Mouse (Mus musculus) kidney, postnatal 10 days (tissue): ENCODE measurements at regions not wholly inside any gene's neighbourhood (a gene's known extent, or its start where the extent isn't known, plus 50 kb on each side); places are given as distances from the start of the nearest gene placed in this dataset.
A peak's percentile ranks its signal among the peaks of the same experiment; 100 is the strongest.
"Not testable (repeated sequence)": the region's sequence is repeated elsewhere in the genome, so short reads cannot be mapped to it uniquely, and the experiment has no call there.

Source experiments
- DNase-seq: peaks from one replicate; pipeline ENCODE4 v3.0.0; 2021; ENCODE audit warnings: mixed read lengths

DNA sequence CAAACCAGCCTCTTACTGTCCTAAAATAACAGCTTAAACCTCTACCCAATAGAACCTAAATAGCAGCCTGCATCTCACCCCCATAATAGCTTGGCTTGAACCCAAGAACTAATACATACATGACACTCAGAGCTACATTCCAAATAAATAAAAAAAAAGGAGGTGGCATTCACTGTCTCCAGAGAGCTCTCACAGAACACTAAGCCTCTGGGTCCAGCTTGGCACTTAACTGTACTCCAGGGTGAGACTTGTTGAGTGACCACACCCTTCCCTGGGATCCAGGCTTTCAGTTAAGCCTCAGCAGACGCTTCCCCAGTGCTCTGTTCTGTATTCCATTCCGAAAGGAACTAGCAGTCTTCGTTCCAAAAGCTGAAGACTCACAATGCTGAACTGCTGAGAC is 186.3 kb upstream of the Tsc22d2 start:
- no peak for DNase-seq

- DNase-seq: no peak
These were observed 182.8 kb upstream of the Tsc22d2 start for GRCm38 (mm10) chr3:58231746-58232145.

DNA sequence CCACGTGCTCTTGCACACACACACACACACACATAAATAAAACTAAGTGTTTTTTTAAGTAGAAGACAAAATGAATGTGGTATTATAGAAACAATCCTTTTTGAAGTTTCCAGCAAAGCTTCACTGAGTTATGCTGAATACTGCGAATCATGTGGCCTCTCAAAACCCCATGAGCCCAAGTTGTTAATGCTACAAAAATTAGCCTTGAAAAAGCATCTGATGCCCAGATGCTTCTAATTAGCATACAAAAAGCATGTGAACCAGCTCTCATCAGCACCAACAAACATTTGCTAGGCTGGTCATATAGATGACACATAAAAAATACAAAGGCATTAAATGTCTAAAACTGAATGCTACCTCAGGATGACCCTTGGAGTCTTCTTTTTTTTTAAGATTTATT is 181.2 kb upstream of the Tsc22d2 start:
- no peak for DNase-seq

GRCm38 (mm10) chr3:58234846-58235630 is 179.5 kb upstream of the Tsc22d2 start:
- no peak for DNase-seq

DNA sequence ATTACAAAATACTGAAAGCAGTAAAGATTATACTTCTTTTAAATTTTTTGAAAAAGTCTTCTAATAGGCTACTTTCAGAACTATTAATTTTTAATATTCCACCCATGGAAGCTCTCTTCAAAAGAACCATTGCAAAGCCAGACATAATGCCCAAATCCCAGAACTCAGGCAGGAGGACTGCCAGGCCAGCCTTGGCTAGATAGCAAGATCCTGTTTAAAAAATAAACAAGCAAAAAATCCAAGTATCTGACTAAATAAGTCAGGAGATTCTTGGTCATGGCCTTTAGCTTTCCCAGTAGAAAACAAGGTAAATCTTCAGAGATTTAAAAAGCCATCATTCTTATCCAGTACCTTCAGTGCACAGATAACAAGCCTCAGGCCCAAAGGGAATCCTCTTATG is 176.4 kb upstream of the Tsc22d2 start:
- DNase-seq: no peak

DNA sequence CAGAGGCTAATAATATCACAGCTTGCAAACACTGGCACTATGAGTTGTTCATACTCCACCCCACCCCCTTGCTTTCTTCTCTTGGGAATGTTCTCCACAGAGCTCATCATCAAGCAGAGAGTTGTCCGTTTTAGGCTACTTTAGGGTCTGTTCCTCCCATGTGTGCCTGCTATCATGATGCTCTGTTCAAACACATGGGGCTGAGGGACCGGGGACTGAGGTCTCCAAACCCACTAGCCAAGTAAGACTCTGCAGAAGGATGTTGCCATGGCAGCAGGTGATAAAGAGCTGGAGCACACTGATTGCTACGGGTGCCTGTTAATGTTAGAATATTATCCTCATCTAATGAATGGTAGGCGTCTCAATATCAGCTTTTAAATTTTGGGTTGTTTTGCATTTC is 173.7 kb upstream of the Tsc22d2 start:
- no peak for DNase-seq

GRCm38 (mm10) chr3:58245361-58245760 is 169.2 kb upstream of the Tsc22d2 start:
- DNase-seq: no peak

DNA sequence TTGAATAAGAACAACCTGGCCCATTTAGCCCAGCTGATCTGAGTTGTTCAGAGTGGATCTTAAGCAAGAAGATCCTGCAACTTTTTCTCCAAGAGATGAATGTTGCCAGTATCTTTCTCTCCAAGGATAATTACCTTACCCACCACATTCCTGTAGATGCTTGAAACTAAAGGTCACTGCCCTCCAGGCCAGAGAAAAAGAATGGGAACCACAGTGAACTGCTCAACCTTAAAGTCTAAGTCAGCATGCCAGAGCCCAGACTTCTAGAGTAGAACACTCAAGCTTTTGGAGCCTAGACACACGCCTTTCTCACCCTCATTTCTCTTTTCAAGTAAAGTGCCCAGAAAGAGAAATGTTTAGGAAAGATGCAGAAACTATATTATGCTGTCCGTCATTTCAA is 166.5 kb upstream of the Tsc22d2 start:
- no peak for DNase-seq

DNA sequence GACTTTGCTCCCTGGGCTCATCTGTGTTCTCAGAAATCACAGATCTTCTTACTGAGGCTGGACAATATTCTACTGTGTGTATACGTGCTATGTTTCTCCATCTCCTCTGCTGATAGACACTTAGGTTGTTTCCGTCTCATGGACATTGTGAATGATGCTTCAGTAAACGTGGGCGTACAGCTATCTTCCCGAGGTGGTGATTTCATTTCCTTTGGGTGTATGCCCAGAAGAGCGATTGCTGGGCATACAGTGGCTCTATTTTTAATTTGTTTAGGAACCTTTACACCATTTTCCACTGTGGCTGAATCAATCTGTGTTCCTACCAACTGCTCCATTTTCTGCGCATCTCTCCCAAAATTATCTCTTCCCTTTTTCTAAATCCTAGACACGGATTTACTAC is 160.6 kb upstream of the Tsc22d2 start:
- DNase-seq: no peak

- no peak for DNase-seq
These were observed 146.7 kb upstream of the Tsc22d2 start for GRCm38 (mm10) chr3:58267606-58268325.

DNA sequence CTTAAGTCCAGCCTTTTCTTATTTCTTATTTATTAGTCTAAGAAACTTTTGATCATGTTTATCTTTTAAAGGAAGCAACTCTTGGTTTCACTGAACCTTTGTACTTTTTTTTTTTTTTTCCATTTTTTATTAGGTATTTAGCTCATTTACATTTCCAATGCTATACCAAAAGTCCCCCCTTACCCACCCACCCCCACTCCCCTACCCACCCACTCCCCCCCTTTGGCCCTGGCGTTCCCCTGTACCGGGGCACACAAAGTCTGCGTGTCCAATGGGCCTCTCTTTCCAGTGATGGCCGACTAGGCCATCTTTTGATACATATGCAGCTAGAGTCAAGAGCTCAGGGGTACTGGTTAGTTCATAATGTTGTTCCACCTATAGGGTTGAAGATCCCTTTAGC is 143.1 kb upstream of the Tsc22d2 start:
- not testable (repeated sequence) for DNase-seq

DNA sequence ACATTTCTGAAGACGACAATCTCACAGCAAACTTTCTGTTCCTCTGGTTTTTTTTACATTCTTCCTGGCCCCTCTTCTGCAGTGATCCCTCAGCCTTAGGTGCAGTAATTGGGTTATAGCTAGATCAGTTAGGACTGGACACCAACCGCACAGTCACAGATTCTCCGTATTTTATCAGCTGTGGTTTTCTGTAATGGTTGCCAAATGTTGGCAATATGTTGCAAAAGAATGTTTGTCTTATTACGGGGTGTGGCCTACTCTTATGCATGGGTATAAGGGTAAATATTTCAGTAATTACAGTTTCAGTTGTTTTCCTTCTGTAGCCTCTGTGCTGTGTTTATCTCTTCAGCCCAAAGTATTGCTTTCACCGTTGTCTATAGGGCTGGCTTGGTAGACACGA is 133.2 kb upstream of the Tsc22d2 start:
- DNase-seq: no peak

- DNase-seq: not testable (repeated sequence)
These were observed 130.1 kb upstream of the Tsc22d2 start for GRCm38 (mm10) chr3:58284371-58284770.

GRCm38 (mm10) chr3:58295810-58296209 is 118.7 kb upstream of the Tsc22d2 start:
- DNase-seq: no peak

- no peak for DNase-seq
These were observed 114.3 kb upstream of the Tsc22d2 start for GRCm38 (mm10) chr3:58300213-58300612.

GRCm38 (mm10) chr3:58300801-58301485 is 113.6 kb upstream of the Tsc22d2 start:
- no peak for DNase-seq

DNA sequence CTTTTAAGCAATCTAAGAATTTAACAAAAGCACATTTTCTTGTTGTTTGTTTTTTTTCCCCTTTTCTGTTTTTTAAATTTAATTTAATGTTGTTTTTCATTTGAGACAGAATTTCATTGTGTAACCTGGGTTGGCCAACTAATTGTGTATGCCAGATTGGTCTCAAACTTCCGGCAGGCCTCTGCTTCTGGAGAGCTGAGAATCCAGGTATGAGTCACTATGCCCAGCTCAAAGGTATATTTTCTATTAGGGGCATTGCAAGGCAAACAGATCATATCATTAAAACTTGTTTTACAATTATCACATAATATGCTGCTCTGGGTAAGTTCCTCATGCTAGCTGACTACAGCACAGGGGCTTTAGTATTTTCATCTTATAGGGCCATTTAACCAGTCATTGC is 112.2 kb upstream of the Tsc22d2 start:
- no peak for DNase-seq

DNA sequence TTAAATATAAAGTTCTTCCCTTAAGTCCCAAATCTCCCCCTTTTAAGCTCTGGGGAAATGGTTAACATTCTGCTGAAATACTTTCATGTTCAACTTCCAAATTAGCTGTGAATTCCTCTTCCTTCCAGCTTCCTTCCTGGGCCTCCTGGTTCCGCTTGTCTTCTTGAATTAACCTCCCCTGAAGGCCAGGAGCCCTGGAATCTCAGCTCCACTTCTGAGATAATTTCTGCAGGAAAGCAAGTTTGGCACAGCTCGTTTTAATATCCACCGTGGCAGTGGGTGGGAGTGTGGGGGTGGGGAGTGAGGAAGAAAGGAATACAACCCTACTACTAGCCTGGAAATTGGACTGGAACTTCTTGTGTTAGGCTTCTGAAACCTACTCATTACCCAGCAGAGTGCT is 110.8 kb upstream of the Tsc22d2 start:
- no peak for DNase-seq

DNA sequence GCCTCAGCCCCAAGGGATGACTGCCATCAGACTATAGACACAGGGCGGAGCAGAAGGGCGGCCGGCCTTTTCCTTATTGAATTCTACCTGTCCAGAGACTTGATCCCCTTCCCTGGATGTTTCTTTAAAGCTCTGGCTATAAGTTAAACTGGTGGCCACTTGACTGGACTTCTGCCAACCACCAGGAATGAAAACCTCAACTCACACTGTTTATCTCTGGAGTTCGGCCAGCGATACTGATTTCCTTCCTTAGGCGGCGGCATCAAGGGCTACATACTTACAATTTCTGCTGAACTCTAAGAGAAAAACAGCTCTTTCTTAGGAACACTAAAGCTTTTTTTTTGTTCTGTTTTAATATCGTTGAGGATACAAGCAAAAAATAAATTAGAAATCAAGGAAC is 104.9 kb upstream of the Tsc22d2 start:
- peak; percentile 35 for DNase-seq

GRCm38 (mm10) chr3:58310390-58310789 is 104.1 kb upstream of the Tsc22d2 start:
- DNase-seq: no peak

GRCm38 (mm10) chr3:58311104-58311685 is 103.3 kb upstream of the Tsc22d2 start:
- DNase-seq: no peak

DNA sequence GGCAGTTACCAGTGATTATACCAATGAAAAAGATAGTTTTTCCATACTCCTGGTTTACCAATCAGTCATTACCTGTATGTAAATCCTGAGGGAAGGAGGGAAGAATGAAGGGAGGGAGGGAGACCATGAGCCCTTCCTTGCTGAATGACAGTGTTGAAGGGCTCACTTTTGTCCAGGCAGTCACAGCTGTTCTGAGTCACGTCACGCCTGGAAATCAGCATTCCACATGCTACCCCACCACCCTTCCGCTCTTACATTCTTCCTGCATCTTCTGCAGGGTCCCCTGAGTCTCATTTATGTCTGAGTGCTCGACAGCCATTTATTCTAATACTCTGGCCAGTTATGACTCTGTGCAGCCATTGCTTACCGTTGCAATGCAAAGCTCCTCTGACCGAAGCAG is 101.9 kb upstream of the Tsc22d2 start:
- DNase-seq: no peak

- no peak for DNase-seq
These were observed 99.3 kb upstream of the Tsc22d2 start for GRCm38 (mm10) chr3:58315236-58315635.

- DNase-seq: no peak
These were observed 97.3 kb upstream of the Tsc22d2 start for GRCm38 (mm10) chr3:58317240-58317639.
